Mouse (Mus musculus): ENCODE data around the gene Tmem200a. TPM values are rescaled to one million over a fixed set of nuclear protein-coding genes. Genes with fewer than 3 reads are reported as not detected.

The Tmem200a gene
- polyA plus RNA-seq, 1 experiment from 2014 or later, result not detected

DNA sequence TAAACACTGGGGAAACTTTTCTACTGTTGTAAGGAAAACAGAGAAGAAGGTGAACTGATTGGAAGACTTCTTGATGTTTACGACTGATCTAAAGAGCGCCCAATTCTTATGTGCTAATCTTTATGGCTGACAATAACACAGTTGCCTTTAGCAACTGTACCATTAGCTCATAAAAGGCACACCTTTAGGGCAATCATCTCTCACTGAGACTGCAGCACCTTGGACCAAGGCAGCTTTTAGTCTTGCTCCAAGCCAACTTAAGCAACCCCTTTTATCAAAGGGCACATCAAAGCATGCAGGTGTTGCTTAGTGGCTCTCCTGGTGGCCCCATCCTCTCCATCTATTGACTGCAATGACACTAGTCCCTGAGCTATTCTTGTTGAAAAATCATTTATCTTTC is 27.7 kb downstream of the Tmem200a start:
- no peak for TF ChIP-seq CTCF (IDR thresholded peaks at IDR 0.05; ENCODE audit: low read depth)
- no peak for TF ChIP-seq EP300 (IDR thresholded peaks at IDR 0.05; ENCODE audit: low read depth)
- DNase-seq (no peak), ATAC-seq (no peak)
- H3K27ac ChIP-seq (ENCODE audit: low read depth), result no peak overlapping the region
- H3K4me2 ChIP-seq (ENCODE audit: low read depth, low read length), result no peak overlapping the region
- H3K4me1 ChIP-seq (ENCODE audit: insufficient read depth), result no peaks in the 10 kb centered on the region
- no peak overlapping the region for H3K9ac ChIP-seq (replicated peaks)
- no peaks in the 10 kb centered on the region for H3K9me3 ChIP-seq (ENCODE audit: low read length)
- WGBS (ENCODE audit: insufficient replicate concordance), result 77% methylated on average over 2 of the region's 2 CpGs
- H3K27me3 ChIP-seq (ENCODE audit: insufficient read depth, low read length), result no peaks in the 10 kb centered on the region
- no peak overlapping the region for H3K4me3 ChIP-seq (ENCODE audit: low read depth, low read length)
- no peaks in the 10 kb centered on the region for H3K36me3 ChIP-seq (replicated peaks; ENCODE audit: insufficient read depth, low read length)

DNA sequence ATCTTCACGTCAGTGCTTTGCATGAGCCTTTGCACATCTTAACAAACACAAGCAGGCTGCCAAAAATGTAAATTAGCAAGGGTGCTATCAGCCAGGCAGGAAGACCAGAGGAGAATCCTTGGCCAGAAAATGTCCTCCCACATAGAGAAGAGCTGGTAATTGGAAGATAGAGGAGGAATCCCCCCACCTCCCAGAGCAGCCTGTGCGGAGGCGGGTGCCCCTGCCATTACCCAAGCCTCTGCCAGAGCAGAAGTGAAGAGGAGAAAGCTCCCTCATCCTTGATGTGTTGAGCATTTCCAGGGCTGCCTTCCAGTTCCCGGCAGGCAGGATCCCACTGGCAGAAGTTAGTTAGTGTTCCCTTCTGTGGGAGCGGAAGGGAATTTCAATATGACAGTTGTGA is 43.9 kb downstream of the Tmem200a start:
- WGBS (ENCODE audit: insufficient replicate concordance), result 67% methylated on average over 5 of the region's 5 CpGs
- no peak for ATAC-seq

DNA sequence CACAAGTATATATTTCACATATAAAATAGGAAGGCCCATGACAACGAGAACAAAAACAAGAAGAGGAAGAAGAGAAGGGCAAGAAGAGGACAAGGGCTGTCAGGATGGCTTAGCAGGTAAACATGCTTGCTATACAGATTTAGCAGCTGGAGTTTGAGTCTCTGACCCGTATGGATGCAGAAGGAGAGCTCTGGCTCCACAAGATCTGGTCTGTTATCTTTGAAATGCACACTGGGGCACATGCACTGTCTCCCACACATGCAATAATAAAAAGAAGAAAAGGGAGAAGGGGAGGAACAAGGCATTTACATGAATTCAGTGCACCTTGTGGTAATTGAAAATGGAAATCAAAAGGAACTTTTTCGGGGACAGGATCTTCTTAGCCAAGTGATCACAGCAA is 60.1 kb downstream of the Tmem200a start:
- no peak overlapping the region for H3K4me2 ChIP-seq (ENCODE audit: low read depth, low read length)
- whole genome bisulfite sequencing (ENCODE audit: insufficient replicate concordance), result 71% methylated on average over 3 of the region's 3 CpGs
- H3K36me3 ChIP-seq (replicated peaks; ENCODE audit: insufficient read depth, low read length), result no peaks in the 10 kb centered on the region
- no peak for DNase-seq
- H3K9me3 ChIP-seq (ENCODE audit: low read length), result no peaks in the 10 kb centered on the region
- H3K27me3 ChIP-seq (ENCODE audit: insufficient read depth, low read length), result no peaks in the 10 kb centered on the region
- ATAC-seq, result no peak
- no peak overlapping the region for H3K27ac ChIP-seq (ENCODE audit: low read depth)
- no peak for TF ChIP-seq CTCF (IDR thresholded peaks at IDR 0.05; ENCODE audit: low read depth)
- TF ChIP-seq EP300 (IDR thresholded peaks at IDR 0.05; ENCODE audit: low read depth), result no peak
- no peaks in the 10 kb centered on the region for H3K4me1 ChIP-seq (ENCODE audit: insufficient read depth)
- H3K9ac ChIP-seq (replicated peaks), result no peak overlapping the region
- no peak overlapping the region for H3K4me3 ChIP-seq (ENCODE audit: low read depth, low read length)

More for the DNA sequence above, 43.9 kb downstream of the Tmem200a start:
- no peaks in the 10 kb centered on the region for H3K9me3 ChIP-seq (ENCODE audit: low read length)
- H3K4me2 ChIP-seq (ENCODE audit: low read depth, low read length), result no peak overlapping the region
- no peak for DNase-seq
- no peaks in the 10 kb centered on the region for H3K27me3 ChIP-seq (ENCODE audit: insufficient read depth, low read length)
- H3K9ac ChIP-seq (replicated peaks), result no peak overlapping the region
- no peak overlapping the region for H3K4me3 ChIP-seq (ENCODE audit: low read depth, low read length)
- TF ChIP-seq CTCF (IDR thresholded peaks at IDR 0.05; ENCODE audit: low read depth) (no peak), EP300 (IDR thresholded peaks at IDR 0.05; ENCODE audit: low read depth) (no peak)
- H3K4me1 ChIP-seq (ENCODE audit: insufficient read depth), result no peaks in the 10 kb centered on the region
- no peak overlapping the region for H3K27ac ChIP-seq (ENCODE audit: low read depth)
- H3K36me3 ChIP-seq (replicated peaks; ENCODE audit: insufficient read depth, low read length), result no peaks in the 10 kb centered on the region

DNA sequence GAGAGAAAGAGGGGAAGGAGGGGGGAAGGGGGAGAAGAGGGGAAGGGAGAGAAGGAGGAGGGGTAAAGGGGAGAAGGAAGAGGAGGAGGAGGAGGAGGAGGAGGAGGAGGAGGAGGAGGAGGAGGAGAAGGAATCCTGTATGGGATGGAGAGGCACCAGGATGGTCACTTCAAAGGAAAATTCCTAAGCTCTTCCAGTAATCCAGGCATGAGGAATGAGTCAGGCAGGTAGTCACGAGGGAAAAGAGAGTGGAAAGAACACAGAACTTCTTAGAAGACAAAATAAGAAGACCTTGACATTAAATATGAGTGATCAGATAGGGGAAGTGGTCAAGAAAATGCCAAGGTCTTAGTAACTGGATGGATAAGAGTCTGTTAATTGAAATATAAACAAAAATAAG is 64.6 kb downstream of the Tmem200a start:
- Histone ChIP-seq H3K4me3 (ENCODE audit: low read depth, low read length) (no peak overlapping the region), H3K27me3 (ENCODE audit: insufficient read depth, low read length) (no peaks in the 10 kb centered on the region), H3K27ac (ENCODE audit: low read depth) (no peak overlapping the region), H3K4me2 (ENCODE audit: low read depth, low read length) (no peak overlapping the region), H3K9me3 (ENCODE audit: low read length) (no peaks in the 10 kb centered on the region), H3K9ac (replicated peaks) (no peak overlapping the region), H3K36me3 (replicated peaks; ENCODE audit: insufficient read depth, low read length) (no peaks in the 10 kb centered on the region), H3K4me1 (ENCODE audit: insufficient read depth) (no peaks in the 10 kb centered on the region)
- TF ChIP-seq EP300 (IDR thresholded peaks at IDR 0.05; ENCODE audit: low read depth) (no peak), CTCF (IDR thresholded peaks at IDR 0.05; ENCODE audit: low read depth) (no peak)
- 42% methylated on average over 1 of the region's 1 CpGs for whole genome bisulfite sequencing (ENCODE audit: insufficient replicate concordance)
- DNase-seq, result no peak
- no peak for ATAC-seq

GRCm38 (mm10) chr10:26008948-26009347 is 69.9 kb downstream of the Tmem200a start:
- 54% methylated on average over 5 of the region's 5 CpGs for WGBS (ENCODE audit: insufficient replicate concordance)
- Histone ChIP-seq H3K27me3 (ENCODE audit: insufficient read depth, low read length) (no peaks in the 10 kb centered on the region), H3K27ac (ENCODE audit: low read depth) (no peak overlapping the region), H3K36me3 (replicated peaks; ENCODE audit: insufficient read depth, low read length) (no peaks in the 10 kb centered on the region), H3K4me3 (ENCODE audit: low read depth, low read length) (no peak overlapping the region), H3K4me2 (ENCODE audit: low read depth, low read length) (no peak overlapping the region), H3K9me3 (ENCODE audit: low read length) (no peaks in the 10 kb centered on the region), H3K9ac (replicated peaks) (no peak overlapping the region), H3K4me1 (ENCODE audit: insufficient read depth) (no peaks in the 10 kb centered on the region)
- no peak for TF ChIP-seq CTCF (IDR thresholded peaks at IDR 0.05; ENCODE audit: low read depth)
- no peak for DNase-seq
- ATAC-seq, result no peak

- no peak overlapping the region for H3K4me2 ChIP-seq (ENCODE audit: low read depth, low read length)
- TF ChIP-seq CTCF (IDR thresholded peaks at IDR 0.05; ENCODE audit: low read depth) (no peak), EP300 (IDR thresholded peaks at IDR 0.05; ENCODE audit: low read depth) (no peak)
- H3K4me3 ChIP-seq (ENCODE audit: low read depth, low read length), result no peak overlapping the region
- ATAC-seq (no peak), DNase-seq (no peak)
- WGBS (ENCODE audit: insufficient replicate concordance), result 73% methylated on average over 6 of the region's 6 CpGs
- no peaks in the 10 kb centered on the region for H3K27me3 ChIP-seq (ENCODE audit: insufficient read depth, low read length)
- no peak overlapping the region for H3K9ac ChIP-seq (replicated peaks)
- no peaks in the 10 kb centered on the region for H3K9me3 ChIP-seq (ENCODE audit: low read length)
- no peak overlapping the region for H3K27ac ChIP-seq (ENCODE audit: low read depth)
- H3K4me1 ChIP-seq (ENCODE audit: insufficient read depth), result no peaks in the 10 kb centered on the region
- no peaks in the 10 kb centered on the region for H3K36me3 ChIP-seq (replicated peaks; ENCODE audit: insufficient read depth, low read length)
These were observed 73.4 kb downstream of the Tmem200a start for GRCm38 (mm10) chr10:26005471-26005870.

DNA sequence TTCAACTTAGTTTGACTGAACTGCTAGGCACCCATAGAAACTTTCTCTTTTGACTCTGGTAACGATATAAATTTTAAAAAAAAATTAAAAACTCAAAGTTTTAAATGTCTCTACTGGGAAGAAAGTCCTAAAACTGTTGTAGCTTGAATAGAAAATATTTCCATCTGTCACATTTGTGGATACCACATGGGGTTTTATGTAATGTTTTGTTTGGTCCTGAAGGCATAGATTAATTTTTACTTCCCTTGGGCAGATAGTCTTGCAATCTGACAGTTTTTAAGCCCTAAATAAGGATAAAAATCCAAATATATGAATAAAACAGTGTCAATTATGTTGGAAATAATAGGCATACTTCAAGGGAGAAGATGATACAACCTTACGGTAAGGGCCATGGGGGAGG is 78.0 kb downstream of the Tmem200a start:
- H3K27me3 ChIP-seq (ENCODE audit: insufficient read depth, low read length), result no peaks in the 10 kb centered on the region
- DNase-seq, result no peak
- H3K27ac ChIP-seq (ENCODE audit: low read depth), result no peak overlapping the region
- no peak overlapping the region for H3K4me2 ChIP-seq (ENCODE audit: low read depth, low read length)
- no peaks in the 10 kb centered on the region for H3K36me3 ChIP-seq (replicated peaks; ENCODE audit: insufficient read depth, low read length)
- no peak for TF ChIP-seq EP300 (IDR thresholded peaks at IDR 0.05; ENCODE audit: low read depth)
- TF ChIP-seq CTCF (IDR thresholded peaks at IDR 0.05; ENCODE audit: low read depth), result no peak
- WGBS (ENCODE audit: insufficient replicate concordance), result 81% methylated on average over 2 of the region's 2 CpGs
- no peak overlapping the region for H3K9ac ChIP-seq (replicated peaks)
- H3K4me1 ChIP-seq (ENCODE audit: insufficient read depth), result no peaks in the 10 kb centered on the region
- H3K4me3 ChIP-seq (ENCODE audit: low read depth, low read length), result no peak overlapping the region
- no peak for ATAC-seq
- no peaks in the 10 kb centered on the region for H3K9me3 ChIP-seq (ENCODE audit: low read length)

All from liver, postnatal 0 days (tissue).